Mouse (Mus musculus): ENCODE measurements around the gene Rab24.
A peak's percentile ranks its signal among the peaks of the same experiment; 100 is the strongest.

Gene Rab24

GRCm38 (mm10) chr13:55329109-55329682 lies 7.5 kb upstream of the Rab24 start:
- DNase-seq (ENCODE audit: low read depth, low spot score) = no peak

- DNase-seq (ENCODE audit: low read depth, low spot score) = no peak
Observed at GRCm38 (mm10) chr13:55328641-55329040, 6.9 kb upstream of the Rab24 start.

- no peak for DNase-seq (ENCODE audit: low read depth, low spot score)
Observed at GRCm38 (mm10) chr13:55328171-55328570, 6.4 kb upstream of the Rab24 start.

- DNase-seq (ENCODE audit: low read depth, low spot score) = peak; percentile 65
Observed at GRCm38 (mm10) chr13:55327633-55328032, 5.9 kb upstream of the Rab24 start.

- no peak for DNase-seq (ENCODE audit: low read depth, low spot score)
Observed at GRCm38 (mm10) chr13:55327169-55327568, 5.4 kb upstream of the Rab24 start.

- DNase-seq (ENCODE audit: low read depth, low spot score) = no peak
Observed at GRCm38 (mm10) chr13:55325596-55325995, 3.9 kb upstream of the Rab24 start.

- DNase-seq (ENCODE audit: low read depth, low spot score) = no peak
Observed at GRCm38 (mm10) chr13:55322130-55322825, 532 bp upstream of the Rab24 start.

- no peak for DNase-seq (ENCODE audit: low read depth, low spot score)
Observed at GRCm38 (mm10) chr13:55319931-55320533, 1.7 kb downstream of the Rab24 start, which contains the start of gene Prelid1. TSS of gene Prelid1 (plus strand) at chr13:55320500.

- no peak for DNase-seq (ENCODE audit: low read depth, low spot score)
Observed at GRCm38 (mm10) chr13:55318351-55318750, 3.4 kb downstream of the Rab24 start.

- DNase-seq (ENCODE audit: low read depth, low spot score) = no peak
Observed at GRCm38 (mm10) chr13:55314891-55315412, 6.8 kb downstream of the Rab24 start.

- no peak for DNase-seq (ENCODE audit: low read depth, low spot score)
Observed at GRCm38 (mm10) chr13:55313051-55313450, 8.7 kb downstream of the Rab24 start.

- no peak for DNase-seq (ENCODE audit: low read depth, low spot score)
Observed at GRCm38 (mm10) chr13:55312028-55312630, 9.6 kb downstream of the Rab24 start.

- DNase-seq (ENCODE audit: low read depth, low spot score) = no peak
Observed at GRCm38 (mm10) chr13:55300913-55301312, 20.8 kb downstream of the Rab24 start.

GRCm38 (mm10) chr13:55296760-55297159 lies 25.0 kb downstream of the Rab24 start:
- DNase-seq (ENCODE audit: low read depth, low spot score) = no peak

- no peak for DNase-seq (ENCODE audit: low read depth, low spot score)
Observed at GRCm38 (mm10) chr13:55288854-55289253, 32.9 kb downstream of the Rab24 start.

GRCm38 (mm10) chr13:55277646-55278045 lies 44.1 kb downstream of the Rab24 start:
- no peak for DNase-seq (ENCODE audit: low read depth, low spot score)

GRCm38 (mm10) chr13:55277203-55277602 lies 44.5 kb downstream of the Rab24 start:
- DNase-seq (ENCODE audit: low read depth, low spot score) = no peak
